Mouse (Mus musculus): ENCODE results near the gene Traf4. TPM values are rescaled to one million over a fixed set of nuclear protein-coding genes. Genes with fewer than 3 reads are reported as not detected.
"Not testable (repeated sequence)": the region's sequence is repeated elsewhere in the genome, so short reads cannot be mapped to it uniquely, and the experiment has no call there.

Traf4 gene
- polyA plus RNA-seq, 1 experiment from 2014 or later: 115 TPM

DNA sequence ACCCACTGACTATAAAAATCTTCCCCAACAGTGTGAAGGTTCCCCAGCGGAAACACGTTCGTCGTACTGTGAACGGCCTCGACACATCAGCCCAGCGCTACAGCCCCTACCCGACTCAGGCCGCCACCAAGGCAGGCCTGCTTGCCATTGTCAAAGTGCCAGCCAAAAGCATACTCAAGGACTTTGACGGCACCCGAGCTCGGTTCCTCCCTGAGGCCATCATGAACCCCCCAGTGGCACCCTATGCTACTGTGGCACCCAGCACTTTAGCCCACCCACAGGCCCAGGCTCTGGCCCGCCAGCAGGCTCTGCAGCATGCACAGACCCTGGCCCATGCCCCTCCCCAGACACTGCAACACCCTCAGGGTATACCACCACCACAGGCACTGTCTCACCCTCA, 11.6 kb downstream of the Traf4 start:
- Histone ChIP-seq H3K36me3 (peaks cover 95% of the 10 kb centered on the region), H3K4me3 (replicated peaks) (no peak overlapping the region), H3K27ac (no peak overlapping the region), H3K4me2 (no peak overlapping the region), H3K27me3 (no peaks in the 10 kb centered on the region), H3K9me3 (no peaks in the 10 kb centered on the region), H3K9ac (replicated peaks) (no peak overlapping the region), H3K4me1 (replicated peaks) (0 out of 2 replicates have a peak, but pooled peaks cover 10% of the 10 kb centered on the region)
- WGBS: 86% methylated on average over 13 of the region's 13 CpGs
- ATAC-seq (ENCODE audit: insufficient number of reproducible peaks, insufficient read depth, low FRiP score, low TSS enrichment, low read depth): no peak

DNA sequence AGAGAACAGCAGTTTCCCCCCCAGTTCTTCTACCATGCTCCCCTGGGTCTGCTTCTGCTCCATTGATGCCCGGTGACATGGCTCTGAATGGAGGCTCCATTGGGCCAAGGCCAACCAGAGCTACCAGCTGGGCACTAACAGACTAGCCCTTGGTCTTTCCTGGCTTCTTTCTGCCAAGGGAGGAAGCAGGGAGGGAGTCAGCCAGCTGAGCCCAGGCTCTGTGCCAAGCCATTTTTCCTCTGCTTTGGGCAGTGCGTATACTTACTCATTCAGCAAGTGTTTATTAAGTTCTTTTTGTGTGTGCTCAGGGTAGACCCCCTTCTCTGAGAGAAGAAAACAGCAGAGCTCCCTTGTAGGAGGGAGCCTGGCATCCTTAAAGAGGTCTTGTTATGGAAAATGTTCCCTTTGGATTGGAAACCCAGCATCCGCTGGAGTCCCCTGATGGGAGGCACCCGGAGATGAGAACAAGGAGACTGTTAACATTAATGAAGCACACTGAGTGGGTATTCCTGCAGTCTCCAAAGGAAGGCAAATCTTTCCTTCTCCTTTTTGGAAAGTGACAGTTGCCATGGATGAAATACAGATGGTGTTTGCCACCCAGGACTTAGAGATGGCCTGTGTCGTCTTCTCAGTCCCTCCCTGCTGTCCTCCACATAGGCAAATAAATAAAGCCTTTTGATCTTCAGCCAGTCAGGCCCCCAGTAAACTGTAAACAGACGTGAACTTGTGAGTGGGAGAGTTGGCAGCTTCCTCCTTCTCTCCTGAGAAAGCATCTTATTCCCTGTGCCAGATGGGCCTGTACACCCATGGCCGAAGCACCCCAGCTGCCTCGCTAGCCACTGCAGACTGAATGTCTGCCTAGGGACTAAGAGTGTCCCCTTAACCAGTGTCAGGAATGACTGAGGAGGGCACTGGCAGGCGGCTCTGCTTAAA, 12.8 kb downstream of the Traf4 start:
- no peak overlapping the region for H3K4me3 ChIP-seq (replicated peaks)
- H3K9ac ChIP-seq (replicated peaks): no peak overlapping the region
- H3K36me3 ChIP-seq: peaks cover 94% of the 10 kb centered on the region
- H3K4me1 ChIP-seq (replicated peaks): 0 out of 2 replicates have a peak, but pooled peaks cover 3% of the 10 kb centered on the region
- 0 out of 2 replicates have a peak overlapping the region, but pooled peaks have one; percentile 23 for H3K27ac ChIP-seq
- no peak for ATAC-seq (ENCODE audit: insufficient number of reproducible peaks, insufficient read depth, low FRiP score, low TSS enrichment, low read depth)
- no peaks in the 10 kb centered on the region for H3K27me3 ChIP-seq
- WGBS: 63% methylated on average over 9 of the region's 9 CpGs
- H3K4me2 ChIP-seq: no peak overlapping the region
- no peaks in the 10 kb centered on the region for H3K9me3 ChIP-seq

DNA sequence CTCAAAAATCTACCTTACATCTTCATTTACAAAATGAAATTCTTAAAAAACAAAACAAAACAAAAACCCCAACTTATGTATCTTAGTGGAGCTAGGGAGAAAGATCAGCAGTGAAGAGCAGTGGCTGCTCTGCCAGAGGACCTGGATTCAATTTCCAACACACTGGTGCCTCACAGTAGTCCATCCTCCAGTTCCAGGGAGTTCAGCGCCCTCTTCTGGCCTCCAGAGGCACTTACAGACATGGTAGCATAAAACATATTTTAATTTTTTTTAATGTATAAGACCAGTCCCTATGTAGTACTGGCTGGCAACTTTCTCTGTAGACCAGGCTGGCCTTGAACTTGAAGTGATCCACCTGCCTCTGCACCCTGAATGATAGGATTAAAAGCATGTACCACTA, 14.2 kb downstream of the Traf4 start:
- no peak overlapping the region for H3K27ac ChIP-seq
- no peak overlapping the region for H3K4me2 ChIP-seq
- peaks cover 92% of the 10 kb centered on the region for H3K36me3 ChIP-seq
- H3K9me3 ChIP-seq: no peaks in the 10 kb centered on the region
- H3K27me3 ChIP-seq: no peaks in the 10 kb centered on the region
- H3K9ac ChIP-seq (replicated peaks): no peak overlapping the region
- 43% methylated on average over 1 of the region's 1 CpGs for WGBS
- ATAC-seq (ENCODE audit: insufficient number of reproducible peaks, insufficient read depth, low FRiP score, low TSS enrichment, low read depth): no peak
- H3K4me1 ChIP-seq (replicated peaks): no peaks in the 10 kb centered on the region
- H3K4me3 ChIP-seq (replicated peaks): no peak overlapping the region

DNA sequence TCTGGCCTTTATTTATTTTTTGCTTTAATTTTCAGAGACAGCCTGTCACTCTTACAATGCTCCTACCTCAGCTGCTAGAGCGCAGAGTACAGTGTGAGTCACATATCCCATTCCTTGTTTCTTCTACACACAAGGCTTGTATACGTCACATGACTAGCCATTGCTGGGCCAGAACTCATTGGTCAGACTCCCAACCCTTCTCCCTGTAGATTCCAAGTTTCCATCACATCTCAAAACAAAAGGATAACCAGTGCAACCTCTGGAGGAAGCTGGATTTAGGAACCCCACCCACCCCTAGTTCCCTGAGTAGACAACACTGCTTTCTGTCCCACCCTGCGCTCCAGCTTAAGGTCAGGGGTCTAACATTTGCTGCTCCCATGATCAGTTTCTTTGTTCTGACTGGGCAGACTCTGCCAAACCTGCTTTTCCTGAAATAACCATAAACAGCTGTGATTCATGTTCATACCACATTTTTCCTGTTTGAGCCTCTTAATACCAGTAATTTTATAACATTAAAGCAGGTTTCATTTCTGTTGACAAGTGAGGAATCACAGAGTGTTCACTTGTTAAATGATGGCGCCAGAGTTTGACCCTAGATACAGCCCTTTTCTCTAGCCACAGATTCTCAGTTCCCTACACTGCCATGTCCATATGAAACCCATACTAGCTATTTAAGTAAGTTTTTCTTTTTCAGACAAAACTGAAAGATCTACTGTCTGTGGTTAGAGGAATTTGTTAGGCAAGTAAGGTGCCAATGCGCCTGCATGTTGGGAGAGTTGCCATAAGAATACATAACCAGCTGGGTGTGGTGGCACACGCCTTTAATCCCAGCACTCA, 18.5 kb downstream of the Traf4 start:
- no peak overlapping the region for H3K27ac ChIP-seq
- no peak for ATAC-seq (ENCODE audit: insufficient number of reproducible peaks, insufficient read depth, low FRiP score, low TSS enrichment, low read depth)
- WGBS: 89% methylated on average over 6 of the region's 6 CpGs

DNA sequence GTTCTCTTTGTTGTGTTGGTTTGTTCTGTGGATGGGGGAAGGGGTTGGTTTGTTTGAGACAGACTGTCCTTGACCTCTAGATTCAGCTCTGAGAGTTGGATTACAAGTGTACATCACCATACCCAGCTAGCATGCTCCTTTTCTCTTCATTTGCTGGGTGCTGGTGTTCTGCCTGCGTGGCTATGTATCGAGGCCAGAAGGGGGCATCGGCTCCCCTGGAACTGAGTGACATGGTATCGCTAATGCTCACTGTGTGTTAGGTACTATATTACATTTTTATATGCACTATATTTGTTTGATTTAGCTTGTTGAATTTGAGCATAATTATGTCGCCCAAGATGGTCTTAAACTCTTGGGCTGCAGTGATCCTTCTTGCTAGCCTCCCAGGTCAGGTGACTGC, 19.2 kb downstream of the Traf4 start:
- Histone ChIP-seq H3K4me3 (replicated peaks) (no peak overlapping the region), H3K4me2 (no peak overlapping the region), H3K9ac (replicated peaks) (0 out of 2 replicates have a peak overlapping the region, but pooled peaks have one; percentile 18), H3K27ac (no peak overlapping the region), H3K9me3 (no peaks in the 10 kb centered on the region), H3K36me3 (peaks cover 83% of the 10 kb centered on the region), H3K27me3 (no peaks in the 10 kb centered on the region), H3K4me1 (replicated peaks) (no peaks in the 10 kb centered on the region)
- ATAC-seq (ENCODE audit: insufficient number of reproducible peaks, insufficient read depth, low FRiP score, low TSS enrichment, low read depth): no peak
- 90% methylated on average over 5 of the region's 5 CpGs for WGBS

More for the DNA sequence above, 18.5 kb downstream of the Traf4 start:
- no peaks in the 10 kb centered on the region for H3K27me3 ChIP-seq
- H3K36me3 ChIP-seq: peaks cover 83% of the 10 kb centered on the region
- no peaks in the 10 kb centered on the region for H3K4me1 ChIP-seq (replicated peaks)
- no peaks in the 10 kb centered on the region for H3K9me3 ChIP-seq
- no peak overlapping the region for H3K4me3 ChIP-seq (replicated peaks)
- no peak overlapping the region for H3K4me2 ChIP-seq
- H3K9ac ChIP-seq (replicated peaks): 0 out of 2 replicates have a peak overlapping the region, but pooled peaks have one; percentile 18

DNA sequence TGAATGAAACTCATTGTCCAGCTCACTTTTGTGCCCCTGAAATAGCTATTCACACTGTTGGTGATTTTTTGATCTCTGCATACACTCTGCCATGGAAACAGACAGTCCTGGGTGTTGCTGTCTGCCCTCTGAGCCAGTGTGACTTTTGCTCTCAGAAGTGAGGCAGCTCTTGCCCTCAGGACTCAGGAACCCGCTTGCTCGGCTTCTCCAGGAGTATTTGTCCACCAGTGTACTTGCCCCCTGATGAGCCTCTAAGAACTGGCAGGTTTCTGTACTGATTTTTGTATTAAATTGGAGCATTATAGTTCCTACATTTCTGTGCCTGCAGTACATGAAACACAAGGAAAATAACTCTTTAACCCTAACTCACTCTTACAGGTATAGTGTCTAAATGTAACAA, 21.9 kb downstream of the Traf4 start:
- Histone ChIP-seq H3K4me1 (replicated peaks) (no peaks in the 10 kb centered on the region), H3K4me2 (no peak overlapping the region), H3K27ac (no peak overlapping the region), H3K27me3 (no peaks in the 10 kb centered on the region), H3K9ac (replicated peaks) (no peak overlapping the region), H3K36me3 (peaks cover 58% of the 10 kb centered on the region), H3K9me3 (no peaks in the 10 kb centered on the region), H3K4me3 (replicated peaks) (no peak overlapping the region)
- WGBS: 97% methylated on average over 2 of the region's 2 CpGs
- ATAC-seq (ENCODE audit: insufficient number of reproducible peaks, insufficient read depth, low FRiP score, low TSS enrichment, low read depth): no peak

DNA sequence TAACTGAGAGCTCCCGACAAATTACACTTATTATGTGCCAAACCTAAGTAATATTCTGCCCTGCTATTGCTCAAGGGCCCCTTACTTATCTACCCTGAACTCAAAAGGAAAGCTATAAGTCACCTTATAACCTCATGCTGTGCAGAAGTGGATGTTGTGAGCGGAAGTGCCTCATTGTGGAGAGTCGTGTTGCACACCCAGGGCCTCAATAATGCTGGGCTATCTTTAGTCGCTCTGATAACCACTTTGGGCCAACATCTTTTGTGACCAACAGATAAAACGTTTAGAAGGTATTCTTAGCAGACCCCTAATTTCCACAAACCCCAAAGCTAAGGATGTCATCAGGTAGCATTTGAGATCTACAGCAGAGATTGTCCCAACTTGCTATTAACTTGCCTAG, 24.7 kb downstream of the Traf4 start:
- H3K27me3 ChIP-seq: no peaks in the 10 kb centered on the region
- ATAC-seq (ENCODE audit: insufficient number of reproducible peaks, insufficient read depth, low FRiP score, low TSS enrichment, low read depth): no peak
- WGBS: 81% methylated on average over 5 of the region's 5 CpGs
- no peaks in the 10 kb centered on the region for H3K9me3 ChIP-seq
- H3K4me3 ChIP-seq (replicated peaks): no peak overlapping the region
- no peak overlapping the region for H3K4me2 ChIP-seq
- H3K4me1 ChIP-seq (replicated peaks): no peaks in the 10 kb centered on the region
- H3K27ac ChIP-seq: no peak overlapping the region
- peaks cover 32% of the 10 kb centered on the region for H3K36me3 ChIP-seq
- no peak overlapping the region for H3K9ac ChIP-seq (replicated peaks)

DNA sequence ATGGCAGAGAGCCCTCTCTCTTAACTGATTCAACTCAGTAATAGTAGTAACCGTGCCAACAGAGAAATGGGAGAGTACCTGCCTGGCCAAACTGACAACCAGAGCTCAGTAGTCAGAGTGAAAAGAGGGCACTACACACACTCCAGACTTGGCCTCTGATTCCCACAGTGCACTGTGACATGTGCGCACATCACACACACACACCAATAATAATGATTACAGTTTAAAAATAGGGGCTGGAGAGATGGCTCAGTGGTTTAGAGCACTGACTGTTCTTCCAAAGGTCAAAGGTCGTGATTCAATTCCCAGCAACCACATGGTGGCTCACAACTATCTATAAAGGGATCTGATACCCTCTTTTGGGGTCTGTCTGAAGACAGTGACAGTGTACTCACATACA, 27.4 kb downstream of the Traf4 start:
- no peaks in the 10 kb centered on the region for H3K9me3 ChIP-seq
- no peak for ATAC-seq (ENCODE audit: insufficient number of reproducible peaks, insufficient read depth, low FRiP score, low TSS enrichment, low read depth)
- H3K4me1 ChIP-seq (replicated peaks): no peaks in the 10 kb centered on the region
- no peak overlapping the region for H3K27ac ChIP-seq
- 85% methylated on average over 3 of the region's 3 CpGs for WGBS
- H3K27me3 ChIP-seq: no peaks in the 10 kb centered on the region
- peaks cover 6% of the 10 kb centered on the region for H3K36me3 ChIP-seq
- no peak overlapping the region for H3K9ac ChIP-seq (replicated peaks)
- H3K4me3 ChIP-seq (replicated peaks): no peak overlapping the region
- no peak overlapping the region for H3K4me2 ChIP-seq

DNA sequence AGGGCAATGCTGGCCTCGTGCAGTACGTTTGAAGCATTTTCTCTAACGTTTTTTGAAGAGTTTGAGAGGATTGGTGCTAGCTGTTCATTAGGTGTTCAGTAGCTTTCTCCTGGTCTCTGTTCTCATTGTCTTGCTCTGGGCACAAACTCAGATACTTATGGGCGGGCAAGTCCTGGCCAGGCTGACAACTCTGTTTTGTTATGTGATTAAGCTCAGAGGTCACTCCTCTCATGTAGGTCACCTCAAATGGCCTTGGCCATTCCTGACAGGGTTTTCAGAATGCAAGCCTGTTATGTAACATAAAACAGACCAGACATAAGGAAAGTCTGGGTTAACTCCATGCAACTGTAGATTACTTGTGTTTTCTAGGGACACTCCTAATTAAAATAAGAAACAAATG, 27.8 kb downstream of the Traf4 start:
- 0 out of 2 replicates have a peak, but pooled peaks cover 7% of the 10 kb centered on the region for H3K36me3 ChIP-seq
- no peak overlapping the region for H3K9ac ChIP-seq (replicated peaks)
- no peaks in the 10 kb centered on the region for H3K27me3 ChIP-seq
- no peak overlapping the region for H3K4me2 ChIP-seq
- WGBS: 82% methylated on average over 4 of the region's 4 CpGs
- H3K4me3 ChIP-seq (replicated peaks): no peak overlapping the region
- no peak overlapping the region for H3K27ac ChIP-seq
- no peak for ATAC-seq (ENCODE audit: insufficient number of reproducible peaks, insufficient read depth, low FRiP score, low TSS enrichment, low read depth)
- no peaks in the 10 kb centered on the region for H3K9me3 ChIP-seq
- no peaks in the 10 kb centered on the region for H3K4me1 ChIP-seq (replicated peaks)

DNA sequence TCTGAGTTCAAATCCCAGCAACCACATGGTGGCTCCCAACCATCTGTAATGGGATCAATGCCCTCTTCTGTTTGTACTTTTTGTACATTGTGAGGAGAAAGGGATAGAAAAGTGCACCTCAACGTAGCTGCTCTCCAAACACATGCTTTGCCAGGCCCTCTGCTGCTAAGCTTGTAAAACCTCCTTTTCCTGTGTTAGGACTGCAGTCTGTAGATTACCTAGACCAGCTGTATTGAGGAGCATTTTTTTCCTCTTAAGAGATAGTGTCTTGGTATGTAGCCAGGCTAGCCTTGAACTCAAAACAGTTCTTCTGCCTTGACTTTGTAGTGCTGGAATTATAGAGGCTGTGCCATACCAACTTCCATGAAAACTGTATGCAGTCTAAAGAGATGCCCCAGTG, 29.3 kb downstream of the Traf4 start:
- H3K36me3 ChIP-seq: 0 out of 2 replicates have a peak, but pooled peaks cover 3% of the 10 kb centered on the region
- no peak for ATAC-seq (ENCODE audit: insufficient number of reproducible peaks, insufficient read depth, low FRiP score, low TSS enrichment, low read depth)
- 83% methylated on average over 1 of the region's 1 CpGs for WGBS
- H3K4me3 ChIP-seq (replicated peaks): no peak overlapping the region
- H3K4me1 ChIP-seq (replicated peaks): no peaks in the 10 kb centered on the region
- no peaks in the 10 kb centered on the region for H3K9me3 ChIP-seq
- H3K27me3 ChIP-seq: no peaks in the 10 kb centered on the region
- H3K27ac ChIP-seq: no peak overlapping the region
- no peak overlapping the region for H3K4me2 ChIP-seq
- no peak overlapping the region for H3K9ac ChIP-seq (replicated peaks)

DNA sequence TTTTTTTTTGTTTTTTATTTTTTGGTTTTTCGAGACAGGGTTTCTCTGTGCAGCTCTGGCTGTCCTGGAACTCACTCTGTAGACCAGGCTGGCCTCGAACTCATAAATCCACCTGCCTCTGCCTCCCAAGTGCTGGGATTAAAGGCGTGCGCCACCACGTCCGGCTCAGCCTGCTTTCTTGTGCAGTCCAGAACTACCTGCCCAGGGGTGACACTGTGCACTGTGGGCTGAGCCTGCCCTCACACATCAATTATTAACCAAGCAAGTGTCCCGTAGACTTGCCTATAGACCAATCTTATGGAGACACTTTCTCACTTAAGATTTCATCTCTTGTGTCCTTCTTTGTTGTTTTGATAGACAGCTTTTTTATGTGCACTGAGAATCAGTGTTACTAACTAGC, 30.1 kb downstream of the Traf4 start:
- not testable (repeated sequence) for H3K9me3 ChIP-seq

More for the DNA sequence above, 30.1 kb downstream of the Traf4 start:
- not testable (repeated sequence) for H3K27ac ChIP-seq; H3K4me2 ChIP-seq; H3K9ac ChIP-seq (replicated peaks); H3K4me1 ChIP-seq (replicated peaks); H3K36me3 ChIP-seq; H3K27me3 ChIP-seq; ATAC-seq (ENCODE audit: insufficient number of reproducible peaks, insufficient read depth, low FRiP score, low TSS enrichment, low read depth); H3K4me3 ChIP-seq (replicated peaks)
- 91% methylated on average over 7 of the region's 7 CpGs for WGBS
